Mouse (Mus musculus) liver, embryonic 14.5 days (tissue): ENCODE measurements around the gene Sh3tc1. TPM values are rescaled to one million over a fixed set of nuclear protein-coding genes. Genes with fewer than 3 reads are reported as not detected.

Experiments used
- ATAC-seq: fragments of 200-750 bp; cut with Nextera tagmentation; 2 replicates; pipeline ENCODE4 v1.8.0; 2017; ENCODE audit warnings: moderate number of reproducible peaks, mild to moderate bottlenecking, moderate library complexity; ENCODE audit not compliant: insufficient read depth
- DNase-seq, 3 experiments: peaks; one replicate each; pipeline ENCODE4 v3.0.0-alpha.2; 2012 to 2013; ENCODE audit warnings: low read depth in 3 of 3, low spot score in 3 of 3
- H3K27ac ChIP-seq: fragments of 300-500 bp; sonication (generic); 2 replicates; pipeline ENCODE4 v1.5.1; 2014; ENCODE audit warnings: moderate library complexity, mild to moderate bottlenecking, control low read depth, inconsistent platforms
- H3K27me3 ChIP-seq: fragments of 300-500 bp; sonication (generic); 2 replicates; pipeline ENCODE4 v1.6.1; 2014; ENCODE audit warnings: mild to moderate bottlenecking, low read length, moderate library complexity; ENCODE audit not compliant: control insufficient read depth, insufficient read depth
- H3K36me3 ChIP-seq: fragments of 300-500 bp; sonication (generic); replicated peaks from 2 replicates; pipeline ENCODE4 v1.6.1; 2014; ENCODE audit warnings: low read depth; ENCODE audit not compliant: control insufficient read depth, insufficient read depth
- H3K4me1 ChIP-seq, 2 experiments: fragments of 200-500 bp in 1 of 2; fragments of 300-500 bp in 1 of 2; sonication (generic) in 1 of 2; replicated peaks; 2 replicates each; pipeline ENCODE4 v1.6.1; 2012 to 2014; ENCODE audit warnings: antibody characterized with exemption in 1 of 2, inconsistent platforms in 1 of 2, low read length in 1 of 2; ENCODE audit not compliant: control insufficient read depth in 2 of 2, insufficient read depth in 2 of 2
- H3K4me2 ChIP-seq: fragments of 300-500 bp; sonication (generic); 2 replicates; pipeline ENCODE4 v1.6.1; 2014; ENCODE audit warnings: low read depth, mild to moderate bottlenecking, control low read depth, moderate library complexity
- H3K4me3 ChIP-seq, 2 experiments: fragments of 200-500 bp in 1 of 2; fragments of 300-500 bp in 1 of 2; sonication (generic) in 1 of 2; 2 replicates each; pipeline ENCODE4 v1.5.1; 2012 to 2014; ENCODE audit warnings: low read depth in 2 of 2, low read length in 2 of 2, mild to moderate bottlenecking in 2 of 2, control low read depth in 1 of 2, inconsistent platforms in 1 of 2, moderate library complexity in 1 of 2; ENCODE audit not compliant: insufficient read depth in 1 of 2
- H3K9ac ChIP-seq: fragments of 300-500 bp; sonication (generic); replicated peaks from 2 replicates; pipeline ENCODE4 v1.6.1; 2014; ENCODE audit warnings: mild to moderate bottlenecking, control low read depth, moderate library complexity
- H3K9me3 ChIP-seq: fragments of 300-500 bp; sonication (generic); 2 replicates; pipeline ENCODE4 v1.6.1; 2016; ENCODE audit warnings: low read length, mixed read lengths; ENCODE audit not compliant: control insufficient read depth
- CTCF ChIP-seq: IDR thresholded peaks from 2 replicates; pipeline ENCODE4 v1.5.1; 2016; ENCODE audit warnings: antibody characterized with exemption, low read depth, control low read depth
- EP300 ChIP-seq: IDR thresholded peaks from 2 replicates; pipeline ENCODE4 v1.6.1; 2016; ENCODE audit warnings: antibody characterized with exemption, low read depth
- WGBS: fragments of 180-500 bp; shearing (Covaris S2); extraction: QIAGEN DNeasy Blood & Tissue Kit; methylation state at CpG from one replicate; pipeline ENCODE4 v1.1.7; 2014; ENCODE audit not compliant: insufficient replicate concordance; 5-methylcytosine and 5-hydroxymethylcytosine counted together
- polyA plus RNA-seq, 2 experiments: library from polyadenylated mRNA; depleted of rRNA in 1 of 2; stranded (reverse) in 1 of 2; unstranded in 1 of 2; fragments of >200 nt; fragmentation: Nextera tagmentation in 1 of 2; extraction: Ambion mirVana in 1 of 2; gene quantifications; 2 replicates each; pipeline versions ENCODE4 v1.2.1 to v1.2.3; 2012 to 2014

Sh3tc1 gene
- polyA plus RNA-seq, 2 experiments = 0.93 to 1.8 TPM

DNA sequence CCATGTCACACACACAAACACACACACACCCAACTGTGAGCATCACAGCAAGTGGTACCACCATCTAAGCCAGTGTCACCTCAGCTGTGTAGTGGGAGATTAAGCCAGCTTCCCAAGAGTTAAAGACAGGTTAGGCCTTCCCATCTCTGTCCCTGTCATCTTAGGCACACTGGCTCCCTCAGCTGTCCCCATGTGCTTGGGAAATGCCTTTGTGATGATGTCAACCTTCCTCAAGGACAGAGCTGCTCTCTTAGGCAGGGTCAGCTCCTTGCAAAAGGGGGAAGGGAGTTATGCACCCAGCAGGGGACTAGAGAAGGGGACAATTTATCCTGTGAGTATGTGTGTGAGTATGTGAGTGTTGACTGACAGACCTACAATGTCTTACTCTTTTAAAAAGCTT is 50.4 kb downstream of the Sh3tc1 start:
- Histone ChIP-seq H3K27ac (no peak overlapping the region), H3K27me3 (no peaks in the 10 kb centered on the region), H3K4me2 (no peak overlapping the region), H3K9ac (no peak overlapping the region), H3K36me3 (no peaks in the 10 kb centered on the region), H3K4me3 (no peak overlapping the region), H3K9me3 (no peaks in the 10 kb centered on the region), H3K4me1 (peaks cover 0 to 6% of the 10 kb centered on the region in 2 experiments; a peak in 2 of 4 replicates)
- DNase-seq (no peak), ATAC-seq (no peak)
- no peak for TF ChIP-seq CTCF
- TF ChIP-seq EP300 = no peak

DNA sequence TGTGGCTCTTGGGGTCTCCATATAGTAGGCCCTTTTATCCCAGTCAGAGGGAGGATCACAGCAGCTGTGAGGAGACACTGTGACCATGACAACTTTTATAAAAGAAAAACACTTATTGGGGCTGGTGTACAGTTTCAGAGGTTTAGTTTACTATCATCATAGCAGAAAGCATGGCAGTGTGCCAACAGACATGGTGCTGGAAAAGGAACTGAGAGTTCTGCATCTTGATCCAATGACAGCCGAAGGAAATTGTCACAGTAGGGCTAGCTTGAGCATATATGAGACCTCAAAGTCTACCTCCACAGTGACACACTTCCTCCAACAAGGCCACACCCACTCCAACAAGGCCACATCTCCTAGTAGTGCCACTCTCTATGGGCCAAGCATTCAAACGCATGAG is 50.9 kb downstream of the Sh3tc1 start:
- Histone ChIP-seq H3K4me1 (peaks cover 0 to 6% of the 10 kb centered on the region in 2 experiments; a peak in 2 of 4 replicates), H3K27me3 (no peaks in the 10 kb centered on the region), H3K4me2 (no peak overlapping the region), H3K4me3 (no peak overlapping the region), H3K9me3 (no peaks in the 10 kb centered on the region), H3K9ac (no peak overlapping the region), H3K36me3 (no peaks in the 10 kb centered on the region), H3K27ac (no peak overlapping the region)
- ATAC-seq (no peak), DNase-seq (no peak)
- 42% methylated on average over 2 of the region's 2 CpGs for WGBS
- no peak for TF ChIP-seq EP300
- TF ChIP-seq CTCF = no peak

DNA sequence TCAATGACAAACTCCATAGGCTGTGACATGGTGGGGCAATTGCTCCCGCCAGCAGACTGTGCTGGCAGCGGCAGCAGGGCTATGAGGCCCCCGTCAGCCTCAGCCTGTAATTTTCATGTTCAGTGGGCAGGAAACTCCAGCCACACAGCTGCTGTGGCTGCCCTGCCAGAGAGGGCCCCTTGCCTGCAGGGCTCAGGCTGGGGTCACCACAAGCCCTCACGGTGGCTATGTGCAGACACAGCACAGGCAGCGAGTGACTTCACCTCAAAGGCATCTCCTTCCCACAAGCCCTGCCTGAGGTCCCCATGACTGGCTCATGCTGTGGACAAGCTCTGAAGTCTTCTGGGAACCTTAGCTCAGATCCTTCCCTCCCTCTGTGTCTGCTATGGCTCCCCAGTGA is 52.7 kb downstream of the Sh3tc1 start:
- H3K4me1 ChIP-seq = peaks cover 0 to 6% of the 10 kb centered on the region in 2 experiments; a peak in 2 of 4 replicates
- no peaks in the 10 kb centered on the region for H3K36me3 ChIP-seq
- no peaks in the 10 kb centered on the region for H3K9me3 ChIP-seq
- H3K4me3 ChIP-seq = no peak overlapping the region
- ATAC-seq (no peak), DNase-seq (no peak)
- H3K4me2 ChIP-seq = no peak overlapping the region
- no peak for TF ChIP-seq CTCF
- no peak for TF ChIP-seq EP300
- H3K9ac ChIP-seq = no peak overlapping the region
- 39% methylated on average over 5 of the region's 5 CpGs for WGBS
- H3K27me3 ChIP-seq = no peaks in the 10 kb centered on the region
- no peak overlapping the region for H3K27ac ChIP-seq

DNA sequence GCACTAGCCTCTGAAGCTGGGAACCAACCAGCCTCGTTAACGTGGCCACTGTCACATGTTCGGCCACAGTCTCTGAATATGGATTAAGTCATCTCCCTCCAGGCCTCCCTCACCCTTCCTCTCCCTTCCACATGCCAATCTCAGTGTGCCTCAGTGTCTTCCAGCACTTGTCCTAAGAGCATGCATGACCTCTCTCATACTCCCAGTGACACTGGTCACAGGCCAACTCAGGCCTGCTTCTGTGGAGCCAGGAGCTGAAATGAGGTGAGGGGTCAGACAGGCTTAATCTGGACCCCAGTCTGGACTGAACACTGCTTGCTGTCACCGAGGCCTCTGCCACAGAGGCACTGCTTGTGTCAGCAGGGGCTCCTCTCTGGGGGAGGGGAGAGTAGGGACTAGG is 53.5 kb downstream of the Sh3tc1 start:
- no peak overlapping the region for H3K27ac ChIP-seq

DNA sequence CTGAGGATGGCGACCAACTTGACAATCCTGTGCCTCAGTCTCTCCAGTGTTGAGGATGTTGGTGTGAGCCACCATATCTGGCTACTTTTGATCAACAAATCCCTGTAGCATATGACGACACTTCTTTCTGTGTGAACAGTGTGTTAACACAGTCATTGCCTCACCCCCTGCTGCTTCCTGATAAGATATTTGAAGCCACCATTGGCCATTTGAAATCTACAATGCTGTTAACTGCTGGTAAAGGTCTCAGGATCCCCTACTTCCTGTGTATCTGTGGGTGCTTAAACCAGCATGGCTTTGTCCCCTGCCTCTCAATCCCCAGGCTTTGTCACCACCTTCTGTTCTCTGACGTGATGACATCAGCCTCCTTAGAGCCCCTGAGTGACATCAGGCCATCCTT is 54.7 kb downstream of the Sh3tc1 start:
- Histone ChIP-seq H3K4me1 (peaks cover 0 to 6% of the 10 kb centered on the region in 2 experiments; a peak in 2 of 4 replicates), H3K27ac (no peak overlapping the region), H3K27me3 (no peaks in the 10 kb centered on the region; the same call in 1 of the 2 replicates), H3K9ac (no peak overlapping the region), H3K4me3 (no peak overlapping the region), H3K9me3 (no peaks in the 10 kb centered on the region), H3K36me3 (no peaks in the 10 kb centered on the region), H3K4me2 (no peak overlapping the region)
- TF ChIP-seq EP300 (no peak), CTCF (no peak)
- WGBS = 16% methylated on average over 3 of the region's 3 CpGs
- DNase-seq (no peak), ATAC-seq (no peak)

More for the DNA sequence above, 53.5 kb downstream of the Sh3tc1 start:
- H3K4me2 ChIP-seq = no peak overlapping the region
- no peaks in the 10 kb centered on the region for H3K27me3 ChIP-seq
- H3K9me3 ChIP-seq = no peaks in the 10 kb centered on the region
- DNase-seq (no peak), ATAC-seq (no peak)
- H3K4me1 ChIP-seq = peaks cover 0 to 6% of the 10 kb centered on the region in 2 experiments; a peak in 2 of 4 replicates
- H3K4me3 ChIP-seq = no peak overlapping the region
- no peak overlapping the region for H3K9ac ChIP-seq
- no peaks in the 10 kb centered on the region for H3K36me3 ChIP-seq
- TF ChIP-seq CTCF (no peak), EP300 (no peak)
- 62% methylated on average over 4 of the region's 4 CpGs for WGBS
